Mouse (Mus musculus) gastrocnemius, adult 8-10 months (tissue): Measurements from ENCODE around the gene Rsph1. TPM values are rescaled to one million over a fixed set of nuclear protein-coding genes. Genes with fewer than 3 reads are reported as not detected.

ENCODE experiments used
- DNase-seq, 2 experiments: peaks; one replicate each; pipeline ENCODE4 v3.0.0; 2022; ENCODE audit warnings: low spot score in 2 of 2
- total RNA-seq, 4 experiments: library from RNA; stranded (reverse); gene quantifications; 2 replicates each; pipeline ENCODE4 v1.2.4; 2022

Rsph1 gene
- total RNA-seq, 4 experiments from 2014 or later, result 1.8 to 8.3 (median 4.9) TPM

GRCm38 (mm10) chr17:31304895-31305775 lies 28.0 kb upstream of the Rsph1 start:
- peak; percentile 33 to 68 for DNase-seq

- DNase-seq, result no peak
Measured at GRCm38 (mm10) chr17:31303401-31303800, 26.2 kb upstream of the Rsph1 start.

GRCm38 (mm10) chr17:31300736-31301135 lies 23.6 kb upstream of the Rsph1 start:
- no peak for DNase-seq

GRCm38 (mm10) chr17:31299981-31300380 lies 22.8 kb upstream of the Rsph1 start:
- no peak for DNase-seq

GRCm38 (mm10) chr17:31298419-31299209 lies 21.4 kb upstream of the Rsph1 start:
- no peak for DNase-seq

- peak; percentile 50 to 56 for DNase-seq
Measured at GRCm38 (mm10) chr17:31297521-31297939, 20.3 kb upstream of the Rsph1 start.

- DNase-seq, result peak; percentile 66 to 72
Measured at GRCm38 (mm10) chr17:31295892-31296781, 19.0 kb upstream of the Rsph1 start.

- DNase-seq, result no peak
Measured at GRCm38 (mm10) chr17:31295215-31295891, 18.2 kb upstream of the Rsph1 start.

- no peak for DNase-seq
Measured at GRCm38 (mm10) chr17:31294363-31295214, 17.4 kb upstream of the Rsph1 start.

- DNase-seq, result no peak
Measured at GRCm38 (mm10) chr17:31290859-31291258, 13.7 kb upstream of the Rsph1 start.

GRCm38 (mm10) chr17:31290311-31290710 lies 13.1 kb upstream of the Rsph1 start:
- DNase-seq, result no peak

- DNase-seq, result no peak
Measured at GRCm38 (mm10) chr17:31288999-31289726, 12.0 kb upstream of the Rsph1 start.

- no peak for DNase-seq
Measured at GRCm38 (mm10) chr17:31287216-31287615, 10.0 kb upstream of the Rsph1 start.

- DNase-seq, result no peak
Measured at GRCm38 (mm10) chr17:31286492-31286891, 9.3 kb upstream of the Rsph1 start, which contains the start of gene Slc37a1. Gene Slc37a1, plus strand, starts transcription at chr17:31286792.

- no peak for DNase-seq
Measured at GRCm38 (mm10) chr17:31285867-31286266, 8.7 kb upstream of the Rsph1 start.

GRCm38 (mm10) chr17:31282687-31283053 lies 5.5 kb upstream of the Rsph1 start:
- DNase-seq, result no peak

- DNase-seq, result no peak
Measured at GRCm38 (mm10) chr17:31281830-31282686, 4.9 kb upstream of the Rsph1 start.

- no peak for DNase-seq
Measured at GRCm38 (mm10) chr17:31280269-31280668, 3.1 kb upstream of the Rsph1 start.
